ENCODE assay signal across 11 mouse cellular contexts in the genomic region with DNA sequence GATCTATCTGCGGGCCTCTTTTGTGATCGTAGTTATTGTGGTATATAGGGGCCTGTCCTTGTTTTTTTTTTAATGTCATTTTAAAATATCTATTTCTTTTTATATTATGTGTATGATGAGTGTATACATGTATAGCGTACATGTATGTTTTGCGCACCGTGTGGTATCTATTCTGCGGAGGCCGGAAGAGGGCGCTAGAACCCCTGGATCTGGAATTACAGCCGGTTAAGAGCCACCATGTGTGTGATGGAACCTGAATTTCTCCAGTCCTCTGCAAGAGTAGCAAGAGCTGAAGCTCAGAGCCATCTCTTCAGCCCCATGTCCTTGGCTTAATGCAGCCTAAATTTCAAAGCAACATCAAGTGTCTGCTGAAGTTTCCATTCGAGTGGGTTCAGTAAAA. TPM values are rescaled to one million over a fixed set of nuclear protein-coding genes. Genes with fewer than 3 reads are reported as not detected.
DNase-seq lines count a peak whose midpoint lies in the region; ATAC-seq and TF ChIP-seq lines count a peak whose summit lies in the region.
"Had no signal": no experiment of that assay in that cellular context is flagged by ENCODE, and none has a peak within 500 bp of the region (broad histone marks: within the 10 kb centered on the region; RNA-seq: fewer than 3 reads in every experiment).

No protein-coding gene starts in this region.

- H3K27me3 ChIP-seq in kidney, postnatal 0 days (ENCODE audit: insufficient read depth, low read length) = no peaks in the 10 kb centered on the region
- no peaks in the 10 kb centered on the region for H3K27me3 ChIP-seq in liver, postnatal 0 days (ENCODE audit: insufficient read depth, low read length)
- H3K27me3 ChIP-seq in neural tube, embryonic 15.5 days (replicated peaks) = no peaks in the 10 kb centered on the region

- no peak overlapping the region for H3K4me2 ChIP-seq in kidney, postnatal 0 days (ENCODE audit: low read length)
- peak overlapping the region; percentile 81 for H3K4me2 ChIP-seq in liver, postnatal 0 days (ENCODE audit: low read depth, low read length)
- no peak overlapping the region for H3K4me2 ChIP-seq in neural tube, embryonic 15.5 days

- H3K4me3 ChIP-seq in kidney, postnatal 0 days (replicated peaks; ENCODE audit: low read depth, low read length) = no peak overlapping the region
- no peak overlapping the region for H3K4me3 ChIP-seq in liver, postnatal 0 days (ENCODE audit: low read depth, low read length)
- H3K4me3 ChIP-seq in neural tube, embryonic 15.5 days (replicated peaks) = no peak overlapping the region
- H3K4me3 ChIP-seq: myocyte had no signal

- no peak overlapping the region for H3K9ac ChIP-seq in kidney, postnatal 0 days (ENCODE audit: low read depth, low read length)
- H3K9ac ChIP-seq in liver, postnatal 0 days (replicated peaks) = no peak overlapping the region
- H3K9ac ChIP-seq in neural tube, embryonic 15.5 days (replicated peaks) = no peak overlapping the region

- no peaks in the 10 kb centered on the region for H3K36me3 ChIP-seq in kidney, postnatal 0 days (ENCODE audit: insufficient read depth, low read length)
- no peaks in the 10 kb centered on the region for H3K36me3 ChIP-seq in liver, postnatal 0 days (replicated peaks; ENCODE audit: insufficient read depth, low read length)
- H3K36me3 ChIP-seq in neural tube, embryonic 15.5 days = no peaks in the 10 kb centered on the region

- H3K27ac ChIP-seq in kidney, postnatal 0 days = no peak overlapping the region
- H3K27ac ChIP-seq in liver, postnatal 0 days (ENCODE audit: low read depth) = peak overlapping the region; percentile 79
- no peak overlapping the region for H3K27ac ChIP-seq in neural tube, embryonic 15.5 days (replicated peaks)

- peaks cover 7% of the 10 kb centered on the region; the same call in 1 of the 2 replicates for H3K4me1 ChIP-seq in kidney, postnatal 0 days (replicated peaks; ENCODE audit: insufficient read depth, low read length)
- H3K4me1 ChIP-seq in liver, postnatal 0 days (ENCODE audit: insufficient read depth) = peaks cover 11% of the 10 kb centered on the region
- peaks cover 9% of the 10 kb centered on the region for H3K4me1 ChIP-seq in neural tube, embryonic 15.5 days

- DNase-seq in kidney, postnatal 0 days (ENCODE audit: low spot score) = no peak
- no peak for DNase-seq in kidney, adult 8-10 months
- DNase-seq in ES-CJ7 (ENCODE audit: low read depth, low spot score) = peak; percentile 58
- peak; percentile 30 for DNase-seq in c-Kit-negative CD71-positive TER-119-positive erythroid progenitor cells, embryonic 14.5 days (ENCODE audit: low read depth, low spot score)
- peak; percentile 46 for DNase-seq in liver, postnatal 0 days
- no peak for DNase-seq in left cerebral cortex, postnatal 10 days (ENCODE audit: extremely low spot score in 1 of 2, low spot score in 2 of 2)
- DNase-seq: cerebellum, postnatal 36 days; thymus, postnatal 36 days had no signal

- intact Hi-C loops in left cerebral cortex, postnatal 10 days (cut with DNase I) = loop anchor here (10.0 kb wide), 1 partner anchor 110 kb away; a partner anchor contains a TSS

- 77% methylated on average over 10 of the region's 10 CpGs for WGBS in kidney, postnatal 0 days
- WGBS in liver, postnatal 0 days (ENCODE audit: insufficient replicate concordance) = 63% methylated on average over 10 of the region's 10 CpGs
- 71% methylated on average over 10 of the region's 10 CpGs for WGBS in neural tube, embryonic 15.5 days

- no peak for ATAC-seq in kidney, postnatal 0 days (replicated peaks; ENCODE audit: low FRiP score, low read depth)
- no peak for ATAC-seq in liver, postnatal 0 days
- no peak for ATAC-seq in neural tube, embryonic 15.5 days (ENCODE audit: low FRiP score)
- ATAC-seq: forebrain, embryonic 16.5 days had no signal

- no peaks in the 10 kb centered on the region for H3K9me3 ChIP-seq in kidney, postnatal 0 days (replicated peaks; ENCODE audit: low read length)
- H3K9me3 ChIP-seq in liver, postnatal 0 days (ENCODE audit: low read length) = no peaks in the 10 kb centered on the region
- no peaks in the 10 kb centered on the region for H3K9me3 ChIP-seq in neural tube, embryonic 15.5 days (replicated peaks)

- no peak for TF ChIP-seq EP300 in liver, postnatal 0 days (IDR thresholded peaks at IDR 0.05; ENCODE audit: low read depth)

- TF ChIP-seq CTCF in kidney, postnatal 0 days (IDR thresholded peaks at IDR 0.05; ENCODE audit: low read depth) = peak; percentile 30; the same call in 1 of the 2 replicates
- peak; percentile 58 for TF ChIP-seq CTCF in liver, postnatal 0 days (IDR thresholded peaks at IDR 0.05; ENCODE audit: low read depth)

RNA-seq across cellular contexts. Expression of a gene that starts 1.2 kb away (rescaled TPM):
- 4.3 and 4.4 TPM in 2 replicates for polyA plus RNA-seq in kidney, postnatal 0 days (2015; fragmentation: Nextera tagmentation; extraction: Ambion mirVana)
- polyA plus RNA-seq in liver, postnatal 0 days (2015; fragmentation: Nextera tagmentation; extraction: Ambion mirVana) = 0.05 and 0.06 TPM in 2 replicates
- total RNA-seq in left cerebral cortex, postnatal 10 days (2021) = 1 to 10 TPM; 1.4 to 2.1 TPM
- polyA plus RNA-seq in neural tube, embryonic 15.5 days (2015; fragmentation: Nextera tagmentation; extraction: Ambion mirVana) = 3.0 and 3.3 TPM in 2 replicates

RNA-seq across cellular contexts. Expression of a gene that starts 11.6 kb away (rescaled TPM):
- 38.8 and 40.3 TPM in 2 replicates for polyA plus RNA-seq in kidney, postnatal 0 days (2015; fragmentation: Nextera tagmentation; extraction: Ambion mirVana)
- polyA plus RNA-seq in liver, postnatal 0 days (2015; fragmentation: Nextera tagmentation; extraction: Ambion mirVana) = 10.3 and 12.4 TPM in 2 replicates
- 10 to 100 TPM; 38.9 to 39.3 TPM for total RNA-seq in left cerebral cortex, postnatal 10 days (2021)
- 74.4 and 77.2 TPM in 2 replicates for polyA plus RNA-seq in neural tube, embryonic 15.5 days (2015; fragmentation: Nextera tagmentation; extraction: Ambion mirVana)

Comparison
In these comparisons a context has a peak if more than half of its experiments do, and no peak if none do; other contexts are left out.
1. DNase-seq: peak in ES-CJ7 (single experiment), c-Kit-negative CD71-positive TER-119-positive erythroid progenitor cells, embryonic 14.5 days (single experiment) and liver, postnatal 0 days (single experiment); none in kidney, postnatal 0 days (single experiment), kidney, adult 8-10 months (0 of 2) and left cerebral cortex, postnatal 10 days (0 of 2).